Mouse (Mus musculus) effector memory CD4-positive, alpha-beta T cell, adult 5 months (primary cell): Measurements from ENCODE around the gene Olfr223. TPM values are rescaled to one million over a fixed set of nuclear protein-coding genes. Genes with fewer than 3 reads are reported as not detected.

Source experiments
- polyA plus RNA-seq: library from polyadenylated mRNA; unstranded; fragments of 100-300 nt; shearing (Covaris generic); gene quantifications from one replicate; pipeline ENCODE4 v1.2.1, GENCODE M21; 2017

Olfr223 gene
- not detected for polyA plus RNA-seq

GRCm38 (mm10) chr11:59593189-59593588, at the start of gene Olfr223:
Gene Olfr223, minus strand, starts transcription at chr11:59593289.

GRCm38 (mm10) chr11:59576135-59576534, 17.0 kb downstream of the Olfr223 start, which contains the start of gene Olfr222:
Gene Olfr222, minus strand, starts transcription at chr11:59576235.

DNA sequence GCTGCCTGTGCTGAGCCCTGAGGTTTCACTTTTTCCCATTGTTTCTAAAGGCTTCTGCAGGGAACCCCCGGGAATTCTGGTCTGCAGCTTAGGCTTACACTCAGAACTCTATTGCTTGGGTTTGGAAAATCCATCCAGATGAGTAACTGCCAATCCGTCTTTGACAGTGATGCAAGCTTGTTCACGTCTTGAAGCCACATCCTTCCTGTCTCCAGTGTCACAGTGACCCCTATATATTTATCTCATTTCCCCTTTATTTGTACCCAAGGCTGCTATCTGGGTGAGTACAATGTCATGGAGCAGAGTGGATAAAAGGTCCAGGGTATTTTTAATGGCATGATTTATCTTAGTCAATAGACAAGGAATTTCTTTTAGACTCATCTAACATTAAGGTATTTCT, 51.8 kb downstream of the Olfr223 start, which contains the start of gene Nlrp3:
Gene Nlrp3 (plus strand): TSS at position 245 of the 400 bp plus-strand sequence.

Other genes starting within 250 kb of the Olfr223 start
- not detected for gene Prss38, start 217.6 kb downstream of the Olfr223 start, polyA plus RNA-seq
- 7.3 TPM for gene Jmjd4, start 143.2 kb downstream of the Olfr223 start, polyA plus RNA-seq
- gene Snap47, start 142.1 kb downstream of the Olfr223 start, polyA plus RNA-seq, result 27.7 TPM
- gene Zfp867, start 120.8 kb downstream of the Olfr223 start, polyA plus RNA-seq, result 1.7 TPM
- 17.6 TPM for gene Zkscan17, start 66.5 kb downstream of the Olfr223 start, polyA plus RNA-seq
- gene Nlrp3, start 51.7 kb downstream of the Olfr223 start, polyA plus RNA-seq, result not detected
- gene Olfr222, start 17.1 kb downstream of the Olfr223 start, polyA plus RNA-seq, result not detected
- gene Mprip, start 68.0 kb upstream of the Olfr223 start, polyA plus RNA-seq, result 95.0 TPM
- not detected for gene Pld6, start 194.4 kb upstream of the Olfr223 start, polyA plus RNA-seq
- gene Flcn, start 216.7 kb upstream of the Olfr223 start, polyA plus RNA-seq, result 60.2 TPM
- 9.6 TPM for gene Nt5m, start 246.2 kb upstream of the Olfr223 start, polyA plus RNA-seq
- 81.7 TPM for gene Cops3, start 246.5 kb upstream of the Olfr223 start, polyA plus RNA-seq